Mouse (Mus musculus) myocyte (in vitro differentiated cells): Measurements from ENCODE around the gene Cog6.

Source experiments
- E2F4 ChIP-seq: IDR thresholded peaks from one replicate; pipeline ENCODE4 v1.6.1; 2011; ENCODE audit warnings: mild to moderate bottlenecking, control low read depth, moderate library complexity; ENCODE audit not compliant: insufficient read depth
- MAX ChIP-seq: IDR thresholded peaks from one replicate; pipeline ENCODE4 v1.6.1; 2011; ENCODE audit warnings: low read depth, mild to moderate bottlenecking, control low read depth
- POLR2A ChIP-seq: IDR thresholded peaks from one replicate; pipeline ENCODE4 v1.6.1; 2011; ENCODE audit warnings: low read depth, mild to moderate bottlenecking, control low read depth, moderate library complexity; ENCODE audit not compliant: insufficient read length
- USF1 ChIP-seq: IDR thresholded peaks from one replicate; pipeline ENCODE4 v1.6.1; 2011; ENCODE audit warnings: low read depth, mild to moderate bottlenecking, control low read depth, moderate library complexity

DNA sequence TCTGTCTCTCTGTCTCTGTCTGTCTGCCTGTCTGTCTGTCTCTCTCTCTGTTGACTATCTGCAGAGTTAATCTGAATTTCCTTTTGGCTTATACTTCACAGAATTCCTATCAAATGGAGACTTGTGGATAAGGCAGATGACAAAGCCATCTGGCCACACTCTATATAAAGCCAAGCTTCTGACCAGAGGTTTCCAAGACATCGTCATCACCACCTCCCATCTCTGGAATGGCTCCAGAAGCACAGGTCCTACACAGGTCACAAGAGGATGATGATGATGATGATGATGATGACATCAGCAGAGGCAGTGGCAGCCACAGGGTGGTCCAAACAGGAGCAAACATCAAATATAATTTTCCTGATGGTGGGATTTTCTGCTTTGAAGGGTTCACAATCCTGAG is 63.2 kb downstream of the Cog6 start:
- TF ChIP-seq USF1: no peak
- TF ChIP-seq E2F4: no peak
- TF ChIP-seq MAX: no peak
- no peak for TF ChIP-seq POLR2A
